Mouse (Mus musculus) heart, embryonic 16.5 days (tissue): Measurements from ENCODE around the gene Cdh19. TPM values are rescaled to one million over a fixed set of nuclear protein-coding genes. Genes with fewer than 3 reads are reported as not detected.

Source experiments
- ATAC-seq: fragments of 200-750 bp; cut with Nextera tagmentation; replicated peaks from 2 replicates; pipeline ENCODE4 v1.8.0; 2017; ENCODE audit warnings: moderate number of reproducible peaks; ENCODE audit not compliant: insufficient read depth, low FRiP score; ENCODE audit errors: extremely low read depth
- H3K27ac ChIP-seq: fragments of 300-500 bp; sonication (generic); 2 replicates; pipeline ENCODE4 v1.5.1; 2014; ENCODE audit warnings: mild to moderate bottlenecking, low read length, control low read depth, moderate library complexity
- H3K27me3 ChIP-seq: fragments of 300-500 bp; sonication (generic); 2 replicates; pipeline ENCODE4 v1.6.1; 2014; ENCODE audit warnings: low read length, mixed read lengths; ENCODE audit not compliant: control insufficient read depth, insufficient read depth
- H3K36me3 ChIP-seq: fragments of 300-500 bp; sonication (generic); 2 replicates; pipeline ENCODE4 v1.6.1; 2014; ENCODE audit not compliant: control insufficient read depth, insufficient read depth
- H3K4me1 ChIP-seq: fragments of 300-500 bp; sonication (generic); 2 replicates; pipeline ENCODE4 v1.6.1; 2014; ENCODE audit warnings: low read length, mixed read lengths; ENCODE audit not compliant: control insufficient read depth, insufficient read depth
- H3K4me2 ChIP-seq: fragments of 300-500 bp; sonication (generic); 2 replicates; pipeline ENCODE4 v1.6.1; 2014; ENCODE audit warnings: low read depth, mild to moderate bottlenecking, control low read depth, low read length
- H3K4me3 ChIP-seq: fragments of 300-500 bp; sonication (generic); 2 replicates; pipeline ENCODE4 v1.5.1; 2014; ENCODE audit warnings: mild to moderate bottlenecking, control low read depth, low read length
- H3K9ac ChIP-seq: fragments of 300-500 bp; sonication (generic); 2 replicates; pipeline ENCODE4 v1.6.1; 2014; ENCODE audit warnings: low read length, control low read depth
- H3K9me3 ChIP-seq: fragments of 300-500 bp; sonication (generic); replicated peaks from 2 replicates; pipeline ENCODE4 v1.6.1; 2016; ENCODE audit warnings: low read length; ENCODE audit not compliant: control insufficient read depth
- WGBS: fragments of 180-500 bp; shearing (Covaris S2); extraction: QIAGEN DNeasy Blood & Tissue Kit; methylation state at CpG from one replicate; pipeline ENCODE4 v1.1.7; 2014; 5-methylcytosine and 5-hydroxymethylcytosine counted together
- polyA plus RNA-seq: library from polyadenylated mRNA; unstranded; fragments of >200 nt; fragmentation: Nextera tagmentation; extraction: Ambion mirVana; gene quantifications from 2 replicates; pipeline ENCODE4 v1.2.1, GENCODE M21; 2015

Cdh19 gene
- polyA plus RNA-seq: 0.22 and 0.47 TPM in 2 replicates

- Histone ChIP-seq H3K4me3 (no peak within 1 kb of the TSS), H3K9me3 (no peaks in the 10 kb centered on the region), H3K4me2 (no peak within 1 kb of the TSS), H3K27ac (no peak within 1 kb of the TSS), H3K36me3 (no peaks in the 10 kb centered on the region), H3K9ac (no peak within 1 kb of the TSS), H3K27me3 (no peaks in the 10 kb centered on the region), H3K4me1 (no peaks in the 10 kb centered on the region)
- ATAC-seq: no peak
- 29% methylated on average over 2 of the region's 2 CpGs for WGBS
These were observed at the start of gene Cdh19 for GRCm38 (mm10) chr1:110977484-110977883. Gene Cdh19 (minus strand): TSS chr1:110977584.

- no peak for ATAC-seq
- H3K27me3 ChIP-seq: no peaks in the 10 kb centered on the region
- 56% methylated on average over 3 of the region's 3 CpGs for WGBS
- no peaks in the 10 kb centered on the region for H3K9me3 ChIP-seq
- H3K4me2 ChIP-seq: no peak overlapping the region
- H3K36me3 ChIP-seq: no peaks in the 10 kb centered on the region
- H3K4me1 ChIP-seq: no peaks in the 10 kb centered on the region
- no peak overlapping the region for H3K27ac ChIP-seq
- H3K9ac ChIP-seq: no peak overlapping the region
- H3K4me3 ChIP-seq: no peak overlapping the region
These were observed 43.2 kb upstream of the Cdh19 start for GRCm38 (mm10) chr1:111020434-111021060.

GRCm38 (mm10) chr1:111017640-111018039, 40.3 kb upstream of the Cdh19 start:
- Histone ChIP-seq H3K27me3 (no peaks in the 10 kb centered on the region), H3K4me3 (no peak overlapping the region), H3K36me3 (no peaks in the 10 kb centered on the region), H3K4me1 (no peaks in the 10 kb centered on the region), H3K9ac (no peak overlapping the region), H3K4me2 (no peak overlapping the region), H3K9me3 (no peaks in the 10 kb centered on the region), H3K27ac (no peak overlapping the region)
- no peak for ATAC-seq

GRCm38 (mm10) chr1:110989824-110990223, 12.4 kb upstream of the Cdh19 start:
- Histone ChIP-seq H3K4me3 (no peak overlapping the region), H3K4me2 (no peak overlapping the region), H3K4me1 (no peaks in the 10 kb centered on the region), H3K9me3 (no peaks in the 10 kb centered on the region), H3K9ac (no peak overlapping the region), H3K27ac (no peak overlapping the region), H3K27me3 (no peaks in the 10 kb centered on the region), H3K36me3 (no peaks in the 10 kb centered on the region)
- no peak for ATAC-seq

GRCm38 (mm10) chr1:110969201-110969600, 8.2 kb downstream of the Cdh19 start:
- Histone ChIP-seq H3K4me1 (no peaks in the 10 kb centered on the region), H3K27me3 (no peaks in the 10 kb centered on the region), H3K9ac (no peak overlapping the region), H3K4me3 (no peak overlapping the region), H3K27ac (no peak overlapping the region), H3K9me3 (no peaks in the 10 kb centered on the region), H3K36me3 (no peaks in the 10 kb centered on the region), H3K4me2 (no peak overlapping the region)
- 75% methylated on average over 2 of the region's 2 CpGs for WGBS
- no peak for ATAC-seq

GRCm38 (mm10) chr1:110909752-110910151, 67.6 kb downstream of the Cdh19 start:
- Histone ChIP-seq H3K4me3 (no peak overlapping the region), H3K36me3 (no peaks in the 10 kb centered on the region), H3K9ac (no peak overlapping the region), H3K27ac (no peak overlapping the region), H3K9me3 (no peaks in the 10 kb centered on the region), H3K27me3 (no peaks in the 10 kb centered on the region), H3K4me2 (no peak overlapping the region), H3K4me1 (no peaks in the 10 kb centered on the region)
- 69% methylated on average over 1 of the region's 1 CpGs for WGBS
- no peak for ATAC-seq

- Histone ChIP-seq H3K27ac (no peak overlapping the region), H3K4me2 (no peak overlapping the region), H3K9me3 (no peaks in the 10 kb centered on the region), H3K9ac (no peak overlapping the region), H3K36me3 (no peaks in the 10 kb centered on the region), H3K27me3 (no peaks in the 10 kb centered on the region), H3K4me3 (no peak overlapping the region), H3K4me1 (no peaks in the 10 kb centered on the region)
- ATAC-seq: no peak
- 78% methylated on average over 1 of the region's 1 CpGs for WGBS
These were observed 68.2 kb downstream of the Cdh19 start for GRCm38 (mm10) chr1:110909218-110909617.

- 71% methylated on average over 2 of the region's 2 CpGs for WGBS
- H3K4me1 ChIP-seq: no peaks in the 10 kb centered on the region
- no peak overlapping the region for H3K4me2 ChIP-seq
- no peaks in the 10 kb centered on the region for H3K36me3 ChIP-seq
- no peak for ATAC-seq
- no peak overlapping the region for H3K4me3 ChIP-seq
- no peaks in the 10 kb centered on the region for H3K9me3 ChIP-seq
- no peak overlapping the region for H3K27ac ChIP-seq
- no peak overlapping the region for H3K9ac ChIP-seq
- no peaks in the 10 kb centered on the region for H3K27me3 ChIP-seq
These were observed 73.1 kb downstream of the Cdh19 start for GRCm38 (mm10) chr1:110904266-110904665.
